Mouse (Mus musculus): ENCODE data around the gene BC028528. TPM values are rescaled to one million over a fixed set of nuclear protein-coding genes. Genes with fewer than 3 reads are reported as not detected.
"Not testable (repeated sequence)": the region's sequence is repeated elsewhere in the genome, so short reads cannot be mapped to it uniquely, and the experiment has no call there.

BC028528 gene
- polyA plus RNA-seq, 1 experiment from 2014 or later, result 7.6 TPM

GRCm38 (mm10) chr3:95863578-95863977, 28.2 kb downstream of the BC028528 start:
- H3K36me3 ChIP-seq (replicated peaks), result peaks cover 72% of the 10 kb centered on the region
- 79% methylated on average over 7 of the region's 7 CpGs for WGBS
- no peak overlapping the region for H3K27ac ChIP-seq (replicated peaks)
- H3K4me1 ChIP-seq, result no peaks in the 10 kb centered on the region
- H3K9me3 ChIP-seq, result no peaks in the 10 kb centered on the region
- H3K4me3 ChIP-seq, result no peak overlapping the region
- H3K27me3 ChIP-seq (replicated peaks; ENCODE audit: low read depth, poor library complexity, severe bottlenecking), result no peaks in the 10 kb centered on the region
- no peak for DNase-seq (ENCODE audit: low spot score)

DNA sequence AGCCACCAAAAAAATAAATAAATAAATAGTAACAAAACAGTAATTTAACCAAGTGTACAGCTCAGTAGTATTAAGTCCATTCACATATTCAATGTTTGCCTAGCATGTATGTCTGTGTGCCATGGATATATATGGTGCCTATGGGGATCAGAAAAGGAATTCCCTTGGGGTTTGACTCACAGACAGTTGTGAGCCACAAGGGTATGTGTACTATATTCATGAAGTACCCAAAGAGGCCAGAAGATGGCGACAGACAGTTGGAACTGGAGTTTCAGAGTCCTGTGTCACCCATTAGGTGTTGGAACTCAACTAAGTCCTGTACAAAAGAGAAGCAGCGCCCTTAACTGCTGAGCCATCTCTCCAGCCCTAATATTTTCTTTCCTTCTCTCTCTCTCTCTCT, 30.0 kb downstream of the BC028528 start:
- no peak overlapping the region for H3K4me3 ChIP-seq
- DNase-seq (ENCODE audit: low spot score), result peak; percentile 52
- H3K27ac ChIP-seq (replicated peaks), result no peak overlapping the region
- H3K36me3 ChIP-seq (replicated peaks), result peaks cover 54% of the 10 kb centered on the region
- H3K9me3 ChIP-seq, result no peaks in the 10 kb centered on the region
- H3K4me1 ChIP-seq, result no peaks in the 10 kb centered on the region
- WGBS, result 47% methylated on average over 2 of the region's 2 CpGs
- H3K27me3 ChIP-seq (replicated peaks; ENCODE audit: low read depth, poor library complexity, severe bottlenecking), result no peaks in the 10 kb centered on the region

DNA sequence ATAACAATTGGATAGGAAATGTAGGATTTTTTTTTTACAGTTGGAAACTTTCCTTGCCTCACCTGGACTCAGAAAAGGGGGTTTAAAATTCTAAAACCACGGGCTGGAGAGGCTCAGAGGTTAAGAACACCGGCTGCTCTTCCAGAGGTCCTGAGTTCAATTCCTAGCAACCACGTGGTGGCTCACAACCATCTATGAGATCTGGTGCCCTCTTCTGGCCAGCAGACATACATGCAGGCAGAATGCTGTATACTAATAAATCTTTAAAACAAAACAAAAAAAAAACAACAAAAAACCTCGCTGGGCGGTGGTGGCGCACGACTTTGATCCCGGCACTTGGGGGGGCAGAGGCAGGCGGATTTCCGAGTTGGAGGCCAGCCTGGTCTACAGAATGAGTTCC, 30.6 kb downstream of the BC028528 start:
- H3K27ac ChIP-seq (replicated peaks), result no peak overlapping the region
- no peaks in the 10 kb centered on the region for H3K9me3 ChIP-seq
- peaks cover 49% of the 10 kb centered on the region for H3K36me3 ChIP-seq (replicated peaks)
- no peak for DNase-seq (ENCODE audit: low spot score)
- 75% methylated on average over 10 of the region's 10 CpGs for WGBS
- no peak overlapping the region for H3K4me3 ChIP-seq
- H3K27me3 ChIP-seq (replicated peaks; ENCODE audit: low read depth, poor library complexity, severe bottlenecking), result no peaks in the 10 kb centered on the region
- H3K4me1 ChIP-seq, result no peaks in the 10 kb centered on the region

- 83% methylated on average over 3 of the region's 3 CpGs for WGBS
- H3K4me3 ChIP-seq, result no peak overlapping the region
- H3K9me3 ChIP-seq, result no peaks in the 10 kb centered on the region
- H3K27ac ChIP-seq (replicated peaks), result no peak overlapping the region
- no peaks in the 10 kb centered on the region for H3K4me1 ChIP-seq
- peaks cover 40% of the 10 kb centered on the region for H3K36me3 ChIP-seq (replicated peaks)
- no peak for DNase-seq (ENCODE audit: low spot score)
- no peaks in the 10 kb centered on the region for H3K27me3 ChIP-seq (replicated peaks; ENCODE audit: low read depth, poor library complexity, severe bottlenecking)
Measured at GRCm38 (mm10) chr3:95860323-95860722, 31.5 kb downstream of the BC028528 start.

DNA sequence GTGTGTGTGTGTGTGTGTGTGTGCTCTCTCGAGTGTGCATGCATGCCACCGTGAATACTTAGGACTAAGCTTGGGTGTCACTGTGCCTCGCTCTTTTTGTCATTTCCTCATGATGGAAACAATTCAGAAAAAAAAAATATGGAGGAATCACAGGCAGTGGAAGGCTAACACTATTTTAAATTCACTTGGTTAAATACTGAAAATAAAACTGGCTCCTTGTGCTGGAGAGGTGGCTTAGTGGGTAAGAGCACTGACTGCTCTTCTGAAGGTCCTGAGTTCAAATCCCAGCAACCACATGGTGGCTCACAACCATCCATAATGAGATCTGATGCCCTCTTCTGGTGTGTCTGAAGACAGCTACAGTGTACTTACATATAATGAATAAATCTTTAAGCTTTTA, 33.5 kb downstream of the BC028528 start:
- peaks cover 25% of the 10 kb centered on the region for H3K36me3 ChIP-seq (replicated peaks)
- H3K27ac ChIP-seq (replicated peaks); H3K9me3 ChIP-seq; H3K27me3 ChIP-seq (replicated peaks; ENCODE audit: low read depth, poor library complexity, severe bottlenecking); DNase-seq (ENCODE audit: low spot score); H3K4me1 ChIP-seq; H3K4me3 ChIP-seq: not testable (repeated sequence)
- WGBS, result 84% methylated on average over 3 of the region's 3 CpGs

GRCm38 (mm10) chr3:95857050-95857449, 34.8 kb downstream of the BC028528 start:
- not testable (repeated sequence) for DNase-seq (ENCODE audit: low spot score); H3K9me3 ChIP-seq; H3K27ac ChIP-seq (replicated peaks); H3K4me3 ChIP-seq; H3K4me1 ChIP-seq; H3K27me3 ChIP-seq (replicated peaks; ENCODE audit: low read depth, poor library complexity, severe bottlenecking)
- H3K36me3 ChIP-seq (replicated peaks), result peaks cover 27% of the 10 kb centered on the region
- 83% methylated on average over 1 of the region's 1 CpGs for WGBS

DNA sequence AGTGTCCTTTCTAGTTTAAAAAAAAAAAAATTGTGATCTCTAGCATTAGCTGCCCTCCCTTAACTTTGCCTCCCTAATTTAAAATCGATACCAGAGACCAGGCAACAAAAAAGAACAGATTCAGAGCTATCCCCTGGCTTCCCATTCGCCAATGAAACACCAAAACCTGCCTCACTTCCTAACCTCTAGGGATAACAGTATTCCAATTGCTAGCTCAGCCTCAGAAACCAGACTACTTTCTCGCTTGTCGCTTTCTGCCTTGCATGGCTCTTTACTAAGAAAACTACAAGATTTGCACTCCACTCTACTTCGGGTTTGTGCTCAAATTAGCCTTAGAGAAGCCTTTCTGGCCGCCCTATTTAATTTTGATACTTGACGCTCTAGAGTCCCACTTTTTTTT, 35.7 kb downstream of the BC028528 start:
- Histone ChIP-seq H3K36me3 (replicated peaks) (peaks cover 27% of the 10 kb centered on the region), H3K9me3 (no peaks in the 10 kb centered on the region), H3K27me3 (replicated peaks; ENCODE audit: low read depth, poor library complexity, severe bottlenecking) (no peaks in the 10 kb centered on the region), H3K27ac (replicated peaks) (peak overlapping the region; percentile 91), H3K4me1 (peaks cover 8% of the 10 kb centered on the region), H3K4me3 (peak overlapping the region; percentile 78)
- 26% methylated on average over 7 of the region's 7 CpGs for WGBS
- no peak for DNase-seq (ENCODE audit: low spot score)

GRCm38 (mm10) chr3:95855502-95856089, 36.2 kb downstream of the BC028528 start, which contains the start of gene Prpf3:
Prpf3 (minus strand) TSS chr3:95855885.
- under 1% methylated on average over 56 of the region's 56 CpGs for WGBS
- no peaks in the 10 kb centered on the region for H3K9me3 ChIP-seq

GRCm38 (mm10) chr3:95851317-95851716, 40.5 kb downstream of the BC028528 start:
- Histone ChIP-seq H3K4me3 (no peak overlapping the region), H3K36me3 (replicated peaks) (peaks cover 74% of the 10 kb centered on the region)
- WGBS, result 93% methylated on average over 8 of the region's 8 CpGs

More at GRCm38 (mm10) chr3:95855502-95856089, 36.2 kb downstream of the BC028528 start, which contains the start of gene Prpf3:
- DNase-seq (ENCODE audit: low spot score), result peak; percentile 95
- Histone ChIP-seq H3K36me3 (replicated peaks) (peaks cover 32% of the 10 kb centered on the region), H3K27me3 (replicated peaks; ENCODE audit: low read depth, poor library complexity, severe bottlenecking) (no peaks in the 10 kb centered on the region), H3K27ac (replicated peaks) (peak within 1 kb of the TSS; percentile 91), H3K4me1 (peaks cover 8% of the 10 kb centered on the region), H3K4me3 (peak within 1 kb of the TSS; percentile 78)

DNA sequence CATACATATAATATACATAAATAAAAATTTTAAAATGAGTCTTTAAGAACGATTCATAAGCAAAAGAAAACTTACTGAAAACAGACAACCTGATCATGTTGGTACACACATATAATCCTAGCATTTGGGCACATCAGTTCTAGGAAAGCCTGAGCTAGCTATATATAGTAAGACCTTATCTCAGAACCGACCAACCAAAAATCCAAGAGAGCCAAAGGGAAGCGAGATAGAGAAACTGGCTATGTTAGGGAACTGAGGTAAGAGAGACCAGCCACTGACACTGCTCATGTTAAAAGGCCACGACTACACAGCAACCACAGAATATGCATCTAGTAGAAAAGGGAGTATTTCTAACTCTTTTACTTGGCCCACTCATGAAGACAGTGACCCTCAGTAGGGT, 41.2 kb downstream of the BC028528 start:
- Histone ChIP-seq H3K4me1 (peaks cover 8% of the 10 kb centered on the region), H3K4me3 (no peak overlapping the region), H3K36me3 (replicated peaks) (peaks cover 82% of the 10 kb centered on the region), H3K27me3 (replicated peaks; ENCODE audit: low read depth, poor library complexity, severe bottlenecking) (no peaks in the 10 kb centered on the region), H3K9me3 (no peaks in the 10 kb centered on the region), H3K27ac (replicated peaks) (no peak overlapping the region)
- no peak for DNase-seq (ENCODE audit: low spot score)
- 82% methylated on average over 4 of the region's 4 CpGs for WGBS

More at GRCm38 (mm10) chr3:95851317-95851716, 40.5 kb downstream of the BC028528 start:
- Histone ChIP-seq H3K9me3 (no peaks in the 10 kb centered on the region), H3K27me3 (replicated peaks; ENCODE audit: low read depth, poor library complexity, severe bottlenecking) (no peaks in the 10 kb centered on the region), H3K4me1 (peaks cover 8% of the 10 kb centered on the region), H3K27ac (replicated peaks) (no peak overlapping the region)
- no peak for DNase-seq (ENCODE audit: low spot score)

DNA sequence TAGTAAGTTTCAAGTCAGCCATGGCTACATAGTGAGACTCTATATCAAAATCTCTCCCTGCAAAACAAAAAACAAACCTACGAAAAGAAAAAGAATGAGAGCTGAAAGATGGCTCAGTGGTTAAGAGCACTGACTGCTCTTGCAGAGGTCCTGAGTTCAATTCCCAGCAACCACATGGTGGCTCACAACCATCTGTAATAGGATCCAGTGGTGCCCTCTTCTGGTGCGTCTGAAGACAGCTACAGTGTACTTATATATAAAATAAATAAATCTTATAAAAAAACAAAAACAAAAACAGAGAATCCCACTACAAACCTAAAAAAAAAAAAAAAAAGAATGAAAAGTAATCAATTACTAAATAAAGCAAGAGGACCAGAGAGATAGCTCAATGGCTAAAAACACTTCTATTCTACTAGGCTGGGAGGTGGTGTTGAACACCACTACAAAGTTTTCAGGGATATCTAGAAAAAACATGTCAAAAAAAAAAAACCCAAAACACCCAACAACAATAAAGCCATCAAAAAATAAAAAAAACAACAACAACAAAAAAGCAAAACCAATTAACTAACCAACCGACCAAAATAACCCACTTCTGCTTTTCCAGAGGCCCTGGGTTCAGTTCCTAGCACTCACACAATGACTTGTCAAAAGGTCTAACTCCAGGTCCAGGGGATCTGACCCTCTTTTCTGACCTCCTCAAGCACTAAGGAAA, 49.1 kb downstream of the BC028528 start:
- Histone ChIP-seq H3K27ac (replicated peaks) (no peak overlapping the region), H3K4me1 (no peaks in the 10 kb centered on the region), H3K9me3 (no peaks in the 10 kb centered on the region), H3K4me3 (no peak overlapping the region), H3K27me3 (replicated peaks; ENCODE audit: low read depth, poor library complexity, severe bottlenecking) (no peaks in the 10 kb centered on the region), H3K36me3 (replicated peaks) (peaks cover 100% of the 10 kb centered on the region)
- DNase-seq (ENCODE audit: low spot score), result no peak
- WGBS, result 84% methylated on average over 3 of the region's 3 CpGs

GRCm38 (mm10) chr3:95839250-95839649, 52.6 kb downstream of the BC028528 start:
- Histone ChIP-seq H3K27me3 (replicated peaks; ENCODE audit: low read depth, poor library complexity, severe bottlenecking) (no peaks in the 10 kb centered on the region), H3K4me1 (no peaks in the 10 kb centered on the region), H3K9me3 (no peaks in the 10 kb centered on the region), H3K36me3 (replicated peaks) (peaks cover 100% of the 10 kb centered on the region), H3K27ac (replicated peaks) (no peak overlapping the region), H3K4me3 (no peak overlapping the region)
- 97% methylated on average over 2 of the region's 2 CpGs for WGBS
- no peak for DNase-seq (ENCODE audit: low spot score)
